Comparison of ENCODE assay signal across 15 mouse cellular contexts in the genomic region with DNA sequence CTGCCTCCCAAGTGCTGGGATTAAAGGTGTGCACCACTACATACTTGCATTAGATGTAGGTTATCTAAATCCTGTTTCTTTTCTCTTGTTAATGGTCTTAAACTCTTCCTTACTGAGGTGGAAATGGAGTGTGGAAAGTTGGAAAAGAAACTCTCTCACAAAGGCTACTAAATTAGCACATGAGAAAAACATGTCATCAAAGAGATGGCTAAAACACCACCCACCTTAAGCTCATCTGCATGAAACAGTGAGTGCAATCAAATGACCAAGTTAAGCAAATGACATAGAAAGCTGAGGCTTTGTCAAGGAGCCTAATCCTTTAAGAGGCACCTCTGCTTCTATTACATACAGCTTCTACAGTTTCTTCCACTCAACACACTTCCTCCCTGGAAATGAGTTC.
"Had no signal": no experiment of that assay in that cellular context is flagged by ENCODE, and none has a peak within 500 bp of the region (broad histone marks: within the 10 kb centered on the region; RNA-seq: fewer than 3 reads in every experiment).

No protein-coding gene starts in this region.

- H3K27me3 ChIP-seq: neural tube, embryonic 13.5 days; neural tube, embryonic 15.5 days; stomach, embryonic 15.5 days had no signal

- DNase-seq: retina, postnatal 1 day; right cerebral cortex, postnatal 14 days; right cerebral cortex, postnatal 25 days; right cerebral cortex, postnatal 4 days; spleen, adult 18-20 months; thymus, adult 18-20 months; thymus, adult 2 months; thymus, postnatal 14 days; thymus, postnatal 25 days; thymus, postnatal 36 days; thymus, postnatal 4 days had no signal

- H3K36me3 ChIP-seq: neural tube, embryonic 13.5 days; neural tube, embryonic 15.5 days; stomach, embryonic 15.5 days had no signal

- H3K27ac ChIP-seq: neural tube, embryonic 13.5 days; neural tube, embryonic 15.5 days; stomach, embryonic 15.5 days; stomach, postnatal 0 days had no signal

- H3K4me3 ChIP-seq: neural tube, embryonic 13.5 days; neural tube, embryonic 15.5 days; stomach, embryonic 15.5 days had no signal

- H3K9me3 ChIP-seq: neural tube, embryonic 13.5 days; stomach, embryonic 15.5 days had no signal

- H3K4me1 ChIP-seq: neural tube, embryonic 13.5 days; neural tube, embryonic 15.5 days; stomach, embryonic 15.5 days had no signal

- H3K9ac ChIP-seq: neural tube, embryonic 13.5 days; neural tube, embryonic 15.5 days; stomach, embryonic 15.5 days had no signal

- H3K4me2 ChIP-seq: neural tube, embryonic 13.5 days; neural tube, embryonic 15.5 days; stomach, embryonic 15.5 days had no signal
